Mouse (Mus musculus): Measurements from ENCODE around the gene Tspyl3. TPM values are rescaled to one million over a fixed set of nuclear protein-coding genes. Genes with fewer than 3 reads are reported as not detected.
"Not testable (repeated sequence)": the region's sequence is repeated elsewhere in the genome, so short reads cannot be mapped to it uniquely, and the experiment has no call there.

The Tspyl3 gene
- total RNA-seq (2021), result under 1 TPM; 0.32 to 0.52 TPM
- long read RNA-seq, experiment 1, result 0 reads
- long read RNA-seq, experiment 2, result 0 reads

GRCm38 (mm10) chr2:153224946-153225594 is at the start of gene Tspyl3:
Gene Tspyl3, minus strand, starts transcription at chr2:153225441.
- no peak for DNase-seq (ENCODE audit: low spot score)

DNA sequence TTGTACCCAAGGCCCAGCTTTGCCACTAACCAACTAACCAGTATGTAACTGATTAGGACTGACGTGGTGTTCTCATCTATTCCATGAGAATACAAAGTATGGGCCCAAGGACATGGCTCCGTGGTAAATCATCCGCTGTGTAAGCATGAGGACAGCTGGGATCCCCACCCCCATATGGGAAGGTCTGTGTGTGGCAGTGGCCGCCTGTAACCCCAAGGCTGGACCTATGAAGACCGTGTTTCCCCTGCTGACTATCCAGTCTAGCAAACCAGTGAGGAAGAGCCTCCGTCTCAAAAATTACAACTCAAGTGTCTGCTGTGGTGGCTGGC is 49.6 kb upstream of the Tspyl3 start:
- no peak for DNase-seq (ENCODE audit: low spot score)

DNA sequence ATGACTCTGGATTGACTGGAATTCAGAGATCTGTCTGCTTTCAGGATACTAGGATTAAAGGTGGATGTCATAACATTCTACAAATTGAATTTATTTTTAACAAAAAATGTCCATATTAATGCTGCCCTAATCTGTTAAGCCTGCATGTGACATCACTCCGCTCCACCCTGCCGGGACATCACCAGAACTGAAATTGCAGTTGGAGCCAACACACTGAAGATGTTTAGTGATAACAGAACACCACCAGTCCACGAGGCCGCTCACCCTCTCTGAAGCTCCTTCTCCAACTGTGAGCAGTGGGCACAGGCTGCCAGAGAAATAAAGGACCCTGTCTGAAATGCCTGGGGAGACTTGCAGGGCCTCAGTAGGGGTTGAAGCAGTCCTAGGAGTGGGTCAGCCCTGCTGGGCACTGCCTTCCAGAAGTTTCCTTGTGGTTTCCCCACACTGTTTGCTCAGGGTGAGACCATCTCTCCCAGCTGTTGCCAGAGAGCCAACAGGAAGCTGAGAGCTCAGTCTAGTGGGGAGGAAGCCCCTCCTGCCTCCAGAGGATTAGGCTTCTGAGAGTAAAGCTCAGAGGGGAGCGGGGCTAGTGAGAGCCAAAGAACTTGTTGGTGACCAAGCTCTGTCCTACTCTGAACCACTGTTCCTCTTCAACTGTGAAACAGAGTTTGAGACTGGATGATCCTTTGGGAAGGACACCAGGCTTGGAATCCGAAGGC is 49.1 kb upstream of the Tspyl3 start:
- not testable (repeated sequence) for DNase-seq (ENCODE audit: low spot score)

DNA sequence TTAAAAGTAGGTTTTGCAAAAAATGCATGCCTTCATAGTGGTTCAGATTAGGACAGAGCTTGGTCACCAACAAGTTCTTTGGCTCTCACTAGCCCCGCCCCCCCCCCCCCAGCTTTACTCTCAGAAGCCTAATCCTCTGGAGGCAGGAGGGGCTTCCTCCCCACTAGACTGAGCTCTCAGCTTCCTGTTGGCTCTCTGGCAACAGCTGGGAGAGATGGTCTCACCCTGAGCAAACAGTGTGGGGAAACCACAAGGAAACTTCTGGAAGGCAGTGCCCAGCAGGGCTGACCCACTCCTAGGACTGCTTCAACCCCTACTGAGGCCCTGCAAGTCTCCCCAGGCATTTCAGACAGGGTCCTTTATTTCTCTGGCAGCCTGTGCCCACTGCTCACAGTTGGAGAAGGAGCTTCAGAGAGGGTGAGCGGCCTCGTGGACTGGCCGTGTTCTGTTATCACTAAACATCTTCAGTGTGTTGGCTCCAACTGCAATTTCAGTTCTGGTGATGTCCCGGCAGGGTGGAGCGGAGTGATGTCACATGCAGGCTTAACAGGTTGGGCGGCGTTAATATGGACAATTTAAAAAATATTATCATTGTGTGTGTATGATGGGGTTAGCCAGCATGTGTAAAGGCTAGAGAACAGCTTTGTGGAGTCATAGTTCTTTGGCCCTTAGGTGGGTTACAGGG is 45.1 kb upstream of the Tspyl3 start:
- not testable (repeated sequence) for DNase-seq (ENCODE audit: low spot score)

DNA sequence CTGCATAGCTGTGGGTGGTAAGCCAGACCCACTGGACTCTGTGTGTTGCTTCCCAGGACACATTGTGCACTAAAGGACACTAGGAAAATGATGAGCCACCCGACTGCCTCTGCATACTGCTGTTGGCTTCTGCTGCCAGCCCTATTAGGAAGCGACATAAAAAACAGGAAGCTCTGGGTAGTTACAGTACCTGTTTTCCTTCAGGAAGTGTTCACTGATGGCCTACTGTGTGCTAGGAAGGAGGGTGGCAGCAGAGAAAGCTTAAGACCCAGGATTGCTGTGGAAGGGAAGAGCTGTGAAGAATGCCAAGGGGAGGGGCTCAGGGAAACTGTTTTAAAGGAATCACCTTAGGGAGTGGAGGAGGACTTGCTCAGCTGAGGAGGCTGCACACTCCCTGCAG is 42.1 kb upstream of the Tspyl3 start:
- no peak for DNase-seq (ENCODE audit: low spot score)

- no peak for DNase-seq (ENCODE audit: low spot score)
Measured at GRCm38 (mm10) chr2:153263053-153263452, 37.8 kb upstream of the Tspyl3 start.

GRCm38 (mm10) chr2:153259864-153260674 is 34.8 kb upstream of the Tspyl3 start:
- DNase-seq (ENCODE audit: low spot score), result no peak

DNA sequence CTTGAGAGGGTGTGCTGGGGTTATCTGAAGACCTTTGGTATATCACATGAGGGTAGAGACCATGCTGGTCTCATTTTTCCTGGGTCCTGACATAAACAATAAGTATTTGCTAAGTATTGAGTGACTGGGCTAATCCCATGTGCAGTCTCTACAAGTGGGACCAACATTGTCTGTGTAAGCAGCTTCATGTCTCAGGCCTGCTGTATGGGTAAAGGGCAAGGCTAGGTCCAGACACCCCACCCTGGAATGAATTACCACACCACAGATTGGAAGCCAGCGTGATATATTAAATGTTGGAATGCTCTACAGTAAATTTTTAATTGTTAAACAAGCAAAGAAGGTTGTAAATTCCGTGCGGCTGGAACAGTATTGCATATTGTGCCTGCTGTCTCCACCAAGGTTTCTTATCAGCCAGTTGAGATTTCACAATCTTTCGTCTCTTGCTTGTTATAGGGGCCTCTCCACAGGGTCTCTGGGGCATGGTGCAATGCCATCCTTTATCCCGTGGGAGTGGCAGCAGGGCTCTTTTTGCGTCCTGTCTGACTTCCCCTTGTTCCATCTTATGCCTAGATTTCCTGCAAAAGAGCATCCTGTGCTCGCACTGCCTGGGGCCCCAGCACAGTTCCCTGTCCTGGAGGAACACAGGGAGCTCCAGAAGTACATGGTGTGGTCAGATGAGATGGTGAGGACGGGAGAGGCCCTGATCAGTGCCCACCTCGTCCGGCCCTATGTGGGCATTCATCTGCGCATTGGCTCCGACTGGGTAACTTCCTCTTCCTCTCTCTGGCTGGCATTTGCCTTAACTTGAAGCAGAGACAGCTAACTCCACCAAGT is 34.0 kb upstream of the Tspyl3 start:
- DNase-seq (ENCODE audit: low spot score), result no peak

DNA sequence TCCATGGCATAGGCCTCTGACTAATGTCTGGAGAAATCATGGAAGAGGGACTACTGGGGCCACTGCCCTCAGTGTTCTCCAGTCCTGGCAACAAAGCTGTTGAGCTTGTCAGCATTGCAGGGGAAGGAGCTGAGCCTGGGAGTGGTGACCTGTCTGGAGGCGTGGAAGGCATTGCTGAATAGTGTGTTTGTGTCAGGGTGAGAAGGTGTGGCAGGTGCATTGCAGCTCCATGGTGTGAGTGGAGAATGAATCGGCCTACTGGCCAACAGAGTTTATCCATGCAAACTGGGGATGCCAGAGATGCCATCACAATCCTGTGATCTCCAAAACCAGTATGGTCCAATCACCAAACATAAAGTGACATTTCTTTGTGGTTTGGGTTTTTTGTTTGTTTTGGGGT is 31.4 kb upstream of the Tspyl3 start:
- no peak for DNase-seq (ENCODE audit: low spot score)

DNA sequence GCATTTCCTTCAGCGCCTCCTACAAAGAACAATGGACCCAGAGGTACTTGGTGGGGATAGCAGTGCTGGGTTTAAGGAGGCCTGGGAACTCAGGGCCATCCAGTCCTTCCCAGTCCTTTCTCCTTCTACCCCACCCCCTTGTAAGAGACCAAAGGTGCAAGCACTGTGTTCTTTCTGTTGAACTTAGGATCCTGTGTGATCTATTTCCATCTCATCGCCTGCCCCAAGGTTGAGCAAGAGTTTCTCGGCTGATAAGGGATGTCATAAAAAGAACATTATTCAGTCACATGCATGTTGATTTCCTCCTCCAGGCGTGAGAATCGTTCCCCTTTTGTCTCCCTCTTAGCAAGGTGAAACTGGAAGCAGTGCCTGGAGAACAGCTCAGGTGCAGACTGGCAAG is 24.5 kb upstream of the Tspyl3 start:
- DNase-seq (ENCODE audit: low spot score), result no peak

GRCm38 (mm10) chr2:153242156-153242555 is 16.9 kb upstream of the Tspyl3 start:
- no peak for DNase-seq (ENCODE audit: low spot score)

DNA sequence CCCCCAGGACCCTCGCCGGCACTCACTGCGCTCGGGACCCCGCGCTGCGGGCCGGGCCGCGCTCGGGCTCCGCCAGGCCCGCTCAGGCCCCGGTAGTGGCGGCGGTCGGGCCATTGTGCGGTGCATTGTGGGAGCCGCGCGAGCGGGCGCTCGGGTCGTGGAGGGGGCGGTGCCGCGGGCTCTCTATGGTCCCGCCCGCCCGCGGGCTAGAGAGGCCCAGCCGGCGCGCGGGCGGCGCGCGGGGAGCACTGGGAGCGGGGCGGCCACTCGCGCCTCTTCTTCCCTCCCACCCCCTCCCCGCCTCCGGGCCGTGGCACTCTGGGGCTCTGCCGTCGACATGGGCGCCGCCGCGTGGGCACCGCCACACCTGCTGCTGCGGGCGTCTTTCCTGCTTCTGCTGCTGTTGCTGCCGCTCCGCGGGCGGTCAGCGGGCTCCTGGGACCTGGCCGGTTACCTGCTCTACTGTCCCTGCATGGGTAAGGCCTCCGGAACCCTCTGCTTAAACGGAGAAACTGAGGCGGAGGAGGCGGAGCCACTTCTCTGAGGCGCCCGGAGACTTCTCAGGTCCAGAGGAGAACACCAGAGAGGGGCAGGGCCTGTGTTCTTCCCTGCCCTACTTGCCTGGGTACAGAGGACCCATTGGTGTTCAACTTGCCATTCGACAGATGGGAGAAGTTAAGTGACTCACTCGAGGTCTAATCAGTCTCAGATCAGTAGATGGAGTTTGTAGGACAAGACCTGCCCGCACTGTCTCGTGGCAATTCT is 16.2 kb upstream of the Tspyl3 start, which contains the start of the genes Plagl2 and Pofut1:
Plagl2 (minus strand) TSS at position 177 of the 765 bp plus-strand sequence.
Pofut1 (plus strand) TSS at position 284 of the 765 bp plus-strand sequence.
- DNase-seq (ENCODE audit: low spot score), result peak; percentile 90

GRCm38 (mm10) chr2:153240701-153241235 is 15.5 kb upstream of the Tspyl3 start:
- DNase-seq (ENCODE audit: low spot score), result no peak

DNA sequence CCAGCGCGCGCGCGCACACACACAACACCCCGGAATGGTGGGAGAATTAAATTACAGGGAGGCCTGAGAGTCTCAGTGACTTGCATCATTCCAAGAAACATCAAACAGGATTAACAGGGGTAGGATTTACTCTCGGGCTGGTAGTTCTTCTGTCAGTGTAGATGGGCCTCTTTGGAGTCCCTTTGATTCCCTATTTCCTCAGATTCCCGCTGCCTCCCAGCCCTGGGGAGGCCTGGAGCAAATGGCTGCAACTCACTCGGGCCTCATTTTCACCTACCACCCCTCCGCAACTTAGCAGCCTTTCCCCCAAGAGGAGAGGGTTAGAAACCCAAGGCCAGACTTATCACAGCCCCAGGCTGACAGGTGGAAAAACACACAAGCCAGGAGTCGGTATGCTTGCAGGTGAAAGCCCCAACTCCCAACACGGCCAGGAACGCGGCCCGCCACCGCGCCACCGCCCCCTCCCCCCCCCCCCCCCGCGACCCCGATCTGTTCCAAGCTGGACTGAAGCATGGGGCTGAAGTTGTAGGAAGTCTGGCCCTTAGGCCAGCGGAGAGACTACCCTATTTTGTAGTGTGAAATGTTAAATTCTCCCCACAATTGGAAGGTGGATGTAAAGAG is 14.7 kb upstream of the Tspyl3 start:
- no peak for DNase-seq (ENCODE audit: low spot score)

- no peak for DNase-seq (ENCODE audit: low spot score)
Measured at GRCm38 (mm10) chr2:153239021-153239859, 14.0 kb upstream of the Tspyl3 start.

- no peak for DNase-seq (ENCODE audit: low spot score)
Measured at GRCm38 (mm10) chr2:153238406-153238805, 13.2 kb upstream of the Tspyl3 start.

DNA sequence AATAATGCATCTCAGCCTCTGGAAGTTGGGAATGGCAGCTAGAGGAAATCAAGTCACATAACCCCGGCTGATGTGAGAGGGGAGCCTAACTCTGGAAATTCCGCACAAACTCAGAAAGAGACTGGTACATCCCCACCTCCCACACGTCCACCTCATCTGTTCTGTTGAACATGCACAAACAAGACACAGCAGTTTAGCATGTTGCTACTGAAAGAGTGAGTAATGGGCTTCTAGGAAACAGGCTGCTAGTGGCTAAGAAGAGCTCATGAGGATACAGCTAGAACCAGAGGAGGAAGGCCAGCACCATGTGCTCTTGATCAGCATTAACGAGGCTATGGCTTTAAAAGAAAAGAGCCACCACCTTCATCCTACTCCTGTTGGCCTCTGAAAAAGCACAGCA is 12.7 kb upstream of the Tspyl3 start:
- no peak for DNase-seq (ENCODE audit: low spot score)

DNA sequence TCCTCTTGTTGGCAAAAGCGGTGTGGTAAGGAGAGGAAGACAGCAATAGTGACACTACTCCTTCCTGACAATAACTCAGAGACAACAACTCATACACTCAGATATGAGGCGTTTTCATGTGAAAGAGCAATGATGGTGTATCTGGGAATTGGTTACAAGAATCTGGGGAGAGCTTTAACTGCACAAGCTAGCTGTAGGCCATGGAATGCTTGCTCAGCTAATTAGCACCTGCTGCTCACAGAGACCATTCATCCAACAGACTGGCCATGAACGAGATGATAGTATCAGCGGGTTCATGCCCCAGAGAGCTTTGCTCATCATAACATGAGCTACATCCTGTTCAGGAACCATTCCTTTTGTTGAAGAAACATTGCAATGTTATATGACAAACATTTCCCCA is 12.0 kb upstream of the Tspyl3 start:
- no peak for DNase-seq (ENCODE audit: low spot score)
